Mouse (Mus musculus) hindbrain, embryonic 16.5 days (tissue): Measurements from ENCODE around the gene Myof. TPM values are rescaled to one million over a fixed set of nuclear protein-coding genes. Genes with fewer than 3 reads are reported as not detected.

Experiments used
- ATAC-seq: fragments of 200-750 bp; cut with Nextera tagmentation; 2 replicates; pipeline ENCODE4 v1.8.0; 2017; ENCODE audit warnings: moderate TSS enrichment, moderate library complexity
- H3K27ac ChIP-seq: fragments of 300-500 bp; sonication (generic); 2 replicates; pipeline ENCODE4 v1.5.1; 2014; ENCODE audit warnings: low read depth, mild to moderate bottlenecking, control low read depth, low read length, moderate library complexity
- H3K27me3 ChIP-seq: fragments of 300-500 bp; sonication (generic); replicated peaks from 2 replicates; pipeline ENCODE4 v1.6.1; 2014; ENCODE audit warnings: low read length; ENCODE audit not compliant: control insufficient read depth, insufficient read depth
- H3K36me3 ChIP-seq: fragments of 300-500 bp; sonication (generic); 2 replicates; pipeline ENCODE4 v1.6.1; 2014; ENCODE audit warnings: mild to moderate bottlenecking, low read length, moderate library complexity, mixed read lengths; ENCODE audit not compliant: control insufficient read depth, insufficient read depth
- H3K4me1 ChIP-seq: fragments of 300-500 bp; sonication (generic); 2 replicates; pipeline ENCODE4 v1.6.1; 2014; ENCODE audit warnings: low read depth, low read length; ENCODE audit not compliant: control insufficient read depth, insufficient read depth
- H3K4me2 ChIP-seq: fragments of 300-500 bp; sonication (generic); 2 replicates; pipeline ENCODE4 v1.6.1; 2014; ENCODE audit warnings: mild to moderate bottlenecking, low read length, control low read depth, moderate library complexity
- H3K4me3 ChIP-seq: fragments of 300-500 bp; sonication (generic); 2 replicates; pipeline ENCODE4 v1.5.1; 2014; ENCODE audit warnings: mild to moderate bottlenecking, low read length, control low read depth, moderate library complexity
- H3K9ac ChIP-seq: fragments of 300-500 bp; sonication (generic); 2 replicates; pipeline ENCODE4 v1.6.1; 2014; ENCODE audit warnings: low read depth, mild to moderate bottlenecking, control low read depth, low read length, moderate library complexity
- H3K9me3 ChIP-seq: fragments of 300-500 bp; sonication (generic); 2 replicates; pipeline ENCODE4 v1.6.1; 2014; ENCODE audit warnings: mild to moderate bottlenecking, low read length, moderate library complexity; ENCODE audit not compliant: control insufficient read depth
- WGBS: fragments of 180-500 bp; shearing (Covaris S2); extraction: QIAGEN DNeasy Blood & Tissue Kit; methylation state at CpG from one replicate; pipeline ENCODE4 v1.1.7; 2014; 5-methylcytosine and 5-hydroxymethylcytosine counted together
- polyA plus RNA-seq: library from polyadenylated mRNA; unstranded; fragments of >200 nt; fragmentation: Nextera tagmentation; extraction: Ambion mirVana; gene quantifications from 2 replicates; pipeline ENCODE4 v1.2.1, GENCODE M21; 2015

The Myof gene
- polyA plus RNA-seq, 1 experiment from 2014 or later = 1.6 TPM

GRCm38 (mm10) chr19:38053227-38054041 lies 10.1 kb upstream of the Myof start:
- Histone ChIP-seq H3K4me1 (peaks cover 8% of the 10 kb centered on the region), H3K27me3 (no peaks in the 10 kb centered on the region), H3K36me3 (no peaks in the 10 kb centered on the region), H3K9ac (peak overlapping the region; percentile 63), H3K4me3 (peak overlapping the region; percentile 81), H3K4me2 (peak overlapping the region; percentile 78), H3K27ac (no peak overlapping the region), H3K9me3 (no peaks in the 10 kb centered on the region)
- 32% methylated on average over 8 of the region's 8 CpGs for WGBS
- ATAC-seq = no peak

- Histone ChIP-seq H3K4me3 (no peak overlapping the region), H3K9ac (no peak overlapping the region), H3K4me2 (no peak overlapping the region), H3K9me3 (no peaks in the 10 kb centered on the region), H3K4me1 (peaks cover 4% of the 10 kb centered on the region; the same call in 1 of the 2 replicates), H3K36me3 (no peaks in the 10 kb centered on the region), H3K27ac (no peak overlapping the region), H3K27me3 (no peaks in the 10 kb centered on the region)
- ATAC-seq = no peak
- 81% methylated on average over 1 of the region's 1 CpGs for WGBS
These were observed 6.3 kb upstream of the Myof start for GRCm38 (mm10) chr19:38049686-38050085.

- no peak overlapping the region for H3K9ac ChIP-seq
- no peak overlapping the region for H3K4me3 ChIP-seq
- 89% methylated on average over 3 of the region's 3 CpGs for WGBS
- H3K27me3 ChIP-seq = peaks cover 7% of the 10 kb centered on the region
- H3K36me3 ChIP-seq = no peaks in the 10 kb centered on the region
- H3K4me2 ChIP-seq = no peak overlapping the region
- H3K4me1 ChIP-seq = peaks cover 6% of the 10 kb centered on the region
- ATAC-seq = no peak
- H3K9me3 ChIP-seq = no peaks in the 10 kb centered on the region
- no peak overlapping the region for H3K27ac ChIP-seq
These were observed 1.8 kb upstream of the Myof start for GRCm38 (mm10) chr19:38045198-38045597.

- no peaks in the 10 kb centered on the region for H3K9me3 ChIP-seq
- H3K36me3 ChIP-seq = no peaks in the 10 kb centered on the region
- H3K4me3 ChIP-seq = 0 out of 2 replicates have a peak overlapping the region, but pooled peaks have one; percentile 2
- peaks cover 7% of the 10 kb centered on the region for H3K27me3 ChIP-seq
- no peak for ATAC-seq
- 30% methylated on average over 5 of the region's 5 CpGs for WGBS
- no peak overlapping the region for H3K9ac ChIP-seq
- peaks cover 6% of the 10 kb centered on the region for H3K4me1 ChIP-seq
- H3K4me2 ChIP-seq = peak overlapping the region; percentile 25; the same call in 1 of the 2 replicates
- no peak overlapping the region for H3K27ac ChIP-seq
These were observed 1.1 kb downstream of the Myof start for GRCm38 (mm10) chr19:38042261-38042722.

GRCm38 (mm10) chr19:38038267-38038666 lies 5.1 kb downstream of the Myof start:
- Histone ChIP-seq H3K36me3 (no peaks in the 10 kb centered on the region), H3K27ac (no peak overlapping the region), H3K4me1 (peaks cover 3% of the 10 kb centered on the region; the same call in 1 of the 2 replicates), H3K4me2 (no peak overlapping the region), H3K4me3 (no peak overlapping the region), H3K9me3 (no peaks in the 10 kb centered on the region), H3K9ac (no peak overlapping the region), H3K27me3 (peaks cover 7% of the 10 kb centered on the region)
- no peak for ATAC-seq
- WGBS = 79% methylated on average over 2 of the region's 2 CpGs

GRCm38 (mm10) chr19:38035766-38036165 lies 7.6 kb downstream of the Myof start:
- H3K4me1 ChIP-seq = peaks cover 4% of the 10 kb centered on the region; the same call in 1 of the 2 replicates
- no peak for ATAC-seq

GRCm38 (mm10) chr19:38034696-38035095 lies 8.7 kb downstream of the Myof start:
- Histone ChIP-seq H3K9me3 (no peaks in the 10 kb centered on the region), H3K4me3 (no peak overlapping the region), H3K36me3 (no peaks in the 10 kb centered on the region), H3K9ac (no peak overlapping the region), H3K27me3 (no peaks in the 10 kb centered on the region), H3K27ac (no peak overlapping the region), H3K4me2 (no peak overlapping the region), H3K4me1 (peaks cover 4% of the 10 kb centered on the region; the same call in 1 of the 2 replicates)
- ATAC-seq = no peak
- WGBS = 81% methylated on average over 2 of the region's 2 CpGs

More at GRCm38 (mm10) chr19:38035766-38036165, 7.6 kb downstream of the Myof start:
- Histone ChIP-seq H3K27me3 (no peaks in the 10 kb centered on the region), H3K4me3 (no peak overlapping the region), H3K9me3 (no peaks in the 10 kb centered on the region), H3K27ac (no peak overlapping the region), H3K36me3 (no peaks in the 10 kb centered on the region), H3K9ac (no peak overlapping the region), H3K4me2 (no peak overlapping the region)
- WGBS = 93% methylated on average over 2 of the region's 2 CpGs

- no peak for ATAC-seq
- H3K27ac ChIP-seq = no peak overlapping the region
- H3K36me3 ChIP-seq = no peaks in the 10 kb centered on the region
- no peak overlapping the region for H3K4me3 ChIP-seq
- H3K27me3 ChIP-seq = no peaks in the 10 kb centered on the region
- WGBS = 87% methylated on average over 2 of the region's 2 CpGs
- H3K4me2 ChIP-seq = no peak overlapping the region
- H3K9ac ChIP-seq = no peak overlapping the region
- H3K9me3 ChIP-seq = no peaks in the 10 kb centered on the region
- peaks cover 4% of the 10 kb centered on the region; the same call in 1 of the 2 replicates for H3K4me1 ChIP-seq
These were observed 9.7 kb downstream of the Myof start for GRCm38 (mm10) chr19:38033735-38034057.

GRCm38 (mm10) chr19:38032993-38033734 lies 10.2 kb downstream of the Myof start:
- Histone ChIP-seq H3K4me3 (no peak overlapping the region), H3K9ac (no peak overlapping the region), H3K9me3 (no peaks in the 10 kb centered on the region), H3K4me1 (peaks cover 4% of the 10 kb centered on the region; the same call in 1 of the 2 replicates), H3K36me3 (no peaks in the 10 kb centered on the region), H3K27me3 (no peaks in the 10 kb centered on the region), H3K27ac (no peak overlapping the region), H3K4me2 (no peak overlapping the region)
- ATAC-seq = no peak
- 85% methylated on average over 15 of the region's 15 CpGs for WGBS
